8 mouse cellular contexts compared by ENCODE assay signal in the genomic region with DNA sequence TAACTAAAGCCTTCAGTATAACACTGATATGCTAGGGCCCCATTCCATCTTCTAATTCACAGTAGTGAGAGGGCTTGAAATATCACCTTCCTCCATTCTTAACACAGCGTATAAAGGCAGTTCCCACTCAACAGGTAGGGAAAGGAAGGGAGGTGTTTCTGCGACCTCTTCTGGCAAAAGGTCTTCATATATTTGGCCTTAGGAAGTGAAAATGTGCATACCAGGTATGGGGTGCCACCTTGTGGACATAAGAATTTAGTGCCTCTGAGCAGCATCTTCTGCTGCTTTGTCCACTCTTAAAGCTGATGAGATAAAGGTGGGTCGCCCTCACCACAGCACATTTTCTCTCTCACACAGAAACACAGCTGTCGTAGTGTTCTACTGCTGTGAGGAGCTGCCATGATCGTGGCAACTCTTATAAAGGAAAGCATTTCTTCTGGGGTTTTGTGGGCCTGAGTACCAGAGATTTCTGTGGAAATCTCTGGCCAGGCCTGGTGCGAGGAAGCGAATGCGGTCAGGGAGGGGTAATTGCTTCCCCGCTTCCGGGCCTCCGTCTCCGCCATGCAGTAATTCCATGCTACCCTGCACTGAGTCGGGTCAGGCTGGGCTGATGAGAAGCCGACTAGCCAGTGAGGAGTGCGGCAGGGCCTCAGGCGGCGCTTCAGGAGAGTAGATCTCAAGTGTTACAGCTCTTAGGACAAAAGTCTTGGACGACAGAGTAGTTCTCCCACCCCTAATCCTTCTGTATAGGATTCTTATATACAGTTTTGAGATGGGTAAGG.
DNase-seq lines count a peak whose midpoint lies in the region; ATAC-seq lines count a peak whose summit lies in the region.

No protein-coding gene starts in this region.

- WGBS in midbrain, embryonic 15.5 days, result 41% methylated on average over 18 of the region's 18 CpGs

- H3K9ac ChIP-seq in midbrain, embryonic 15.5 days, result peak overlapping the region; percentile 23

- intact Hi-C loops in left cerebral cortex, postnatal 36 days (cut with DNase I), result loop anchor here (1.0 to 5.0 kb wide), 4 partner anchors 90 to 360 kb away; a partner anchor contains a TSS

- no peak overlapping the region for H3K4me2 ChIP-seq in midbrain, embryonic 15.5 days

- no peaks in the 10 kb centered on the region for H3K36me3 ChIP-seq in midbrain, embryonic 15.5 days (replicated peaks)

- no peak overlapping the region for H3K27ac ChIP-seq in midbrain, embryonic 15.5 days

- no peaks in the 10 kb centered on the region for H3K9me3 ChIP-seq in midbrain, embryonic 15.5 days

- H3K4me3 ChIP-seq in midbrain, embryonic 15.5 days, result no peak overlapping the region

- peak; percentile 20 for DNase-seq in 3134 (ENCODE audit: extremely low read depth, insufficient read length, low spot score)
- peak; percentile 93 for DNase-seq in embryo, embryonic 10 days (ENCODE audit: low spot score)
- DNase-seq in kidney, adult 11 months, result peak; percentile 60
- DNase-seq in left cerebral cortex, postnatal 36 days (ENCODE audit: low spot score in 2 of 2), result peak; percentile 55 to 64
- peak; percentile 27 to 68 for DNase-seq in spleen, postnatal 10 days (ENCODE audit: low spot score in 2 of 2)

- peaks cover 3% of the 10 kb centered on the region; the same call in 1 of the 2 replicates for H3K4me1 ChIP-seq in midbrain, embryonic 15.5 days

- peak; percentile 90 for ATAC-seq in activated CD4-positive, CD25-positive, alpha-beta regulatory T cell, adult 4 months
- peak; percentile 95 for ATAC-seq in granulocyte monocyte progenitor cell, adult 5-6 weeks (replicated peaks; ENCODE audit: poor library complexity, severe bottlenecking)
- peak; percentile 77 for ATAC-seq in midbrain, embryonic 15.5 days (replicated peaks)

- no peaks in the 10 kb centered on the region for H3K27me3 ChIP-seq in midbrain, embryonic 15.5 days (replicated peaks)

Comparison
In these comparisons a context has a peak if more than half of its experiments do, and no peak if none do; other contexts are left out.
1. DNase-seq: peak in every context shown above with its lines; median percentile 93 in embryo, embryonic 10 days; 60 in kidney, adult 11 months; 60 in left cerebral cortex, postnatal 36 days; 48 in spleen, postnatal 10 days; 20 in 3134.